Mouse (Mus musculus): ENCODE measurements around the gene Pcnx. TPM values are rescaled to one million over a fixed set of nuclear protein-coding genes. Genes with fewer than 3 reads are reported as not detected.

Pcnx gene
- polyA plus RNA-seq, 1 experiment = 49.0 TPM

DNA sequence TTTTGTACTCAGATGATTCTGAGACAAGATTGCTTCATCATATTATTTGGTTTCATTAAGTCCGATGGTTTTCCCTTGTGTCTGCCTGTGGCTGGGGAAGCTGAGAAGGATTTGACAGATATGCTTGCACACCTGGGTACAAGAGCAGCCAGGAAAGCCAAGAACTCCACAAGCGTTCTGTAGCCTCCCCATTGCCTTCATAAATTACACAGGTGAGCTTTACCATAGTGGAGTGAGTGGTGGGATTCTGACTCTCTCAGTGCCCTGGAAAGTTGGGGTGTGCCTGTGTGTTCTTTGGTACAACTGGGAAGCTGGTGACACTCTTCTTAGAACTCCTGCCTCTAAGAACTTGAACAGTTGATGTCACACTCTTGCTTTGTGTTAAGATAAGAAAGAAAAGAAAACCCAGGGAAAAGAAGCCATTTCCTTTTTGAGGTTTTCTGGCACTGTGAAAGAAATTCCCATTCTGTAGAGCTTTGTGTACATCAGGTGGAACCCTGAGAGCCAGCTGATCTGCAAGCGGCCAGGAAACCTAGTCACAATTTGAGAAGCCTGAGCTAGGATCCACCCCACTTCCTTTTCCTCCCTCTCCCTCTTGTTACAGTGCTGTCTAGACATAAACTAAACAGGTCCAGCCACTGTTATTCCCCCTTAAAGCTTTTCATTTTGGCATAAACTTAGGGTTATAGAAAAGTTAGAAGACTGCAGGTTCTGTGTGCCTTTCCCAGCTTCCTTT, 9.6 kb downstream of the Pcnx start:
- H3K36me3 ChIP-seq (ENCODE audit: control insufficient read depth, insufficient read depth, low read length) = no peaks in the 10 kb centered on the region
- H3K27me3 ChIP-seq (ENCODE audit: control insufficient read depth, insufficient read depth, low read length) = no peaks in the 10 kb centered on the region
- H3K4me3 ChIP-seq (ENCODE audit: control insufficient read depth, insufficient read depth, low read length) = no peak overlapping the region
- no peak for DNase-seq
- peaks cover 35% of the 10 kb centered on the region for H3K4me1 ChIP-seq (replicated peaks; ENCODE audit: control insufficient read depth, insufficient read depth, low read length)
- no peak overlapping the region for H3K27ac ChIP-seq (ENCODE audit: control insufficient read depth, insufficient read depth, low read length)
- no peak for TF ChIP-seq CTCF (IDR thresholded peaks at IDR 0.05; ENCODE audit: borderline replicate concordance, control insufficient read depth, extremely low read depth, insufficient read depth, low read length, poor library complexity)
- WGBS = 16% methylated on average over 3 of the region's 3 CpGs

DNA sequence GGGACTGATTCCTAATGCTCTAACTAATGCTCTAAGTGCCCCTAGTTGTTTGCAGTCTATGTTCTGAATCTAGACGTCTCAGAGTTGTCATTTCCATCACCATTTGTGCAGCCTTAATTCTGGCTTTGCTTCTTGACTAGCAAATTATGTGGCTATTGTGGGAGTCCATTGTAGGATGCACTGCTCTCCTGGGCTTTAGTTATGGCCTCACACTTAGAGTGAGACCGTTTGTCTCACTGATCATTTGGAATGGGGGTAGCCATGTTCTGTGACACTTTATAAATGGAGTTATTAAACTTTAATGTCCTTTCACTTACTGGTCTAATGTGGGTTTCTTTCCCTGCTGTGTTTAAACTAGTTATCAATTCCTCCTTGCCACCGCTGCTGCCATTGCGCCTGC, 13.5 kb downstream of the Pcnx start:
- Histone ChIP-seq H3K4me1 (replicated peaks; ENCODE audit: control insufficient read depth, insufficient read depth, low read length) (peaks cover 13% of the 10 kb centered on the region), H3K4me3 (ENCODE audit: control insufficient read depth, insufficient read depth, low read length) (no peak overlapping the region), H3K27me3 (ENCODE audit: control insufficient read depth, insufficient read depth, low read length) (no peaks in the 10 kb centered on the region), H3K27ac (ENCODE audit: control insufficient read depth, insufficient read depth, low read length) (no peak overlapping the region), H3K36me3 (ENCODE audit: control insufficient read depth, insufficient read depth, low read length) (no peaks in the 10 kb centered on the region)
- WGBS = 93% methylated on average over 4 of the region's 4 CpGs
- no peak for DNase-seq
- no peak for TF ChIP-seq POLR2A (IDR thresholded peaks at IDR 0.05; ENCODE audit: control insufficient read depth, extremely low read depth, insufficient read depth, low read length, poor library complexity)
- TF ChIP-seq CTCF (IDR thresholded peaks at IDR 0.05; ENCODE audit: borderline replicate concordance, control insufficient read depth, extremely low read depth, insufficient read depth, low read length, poor library complexity) = no peak

DNA sequence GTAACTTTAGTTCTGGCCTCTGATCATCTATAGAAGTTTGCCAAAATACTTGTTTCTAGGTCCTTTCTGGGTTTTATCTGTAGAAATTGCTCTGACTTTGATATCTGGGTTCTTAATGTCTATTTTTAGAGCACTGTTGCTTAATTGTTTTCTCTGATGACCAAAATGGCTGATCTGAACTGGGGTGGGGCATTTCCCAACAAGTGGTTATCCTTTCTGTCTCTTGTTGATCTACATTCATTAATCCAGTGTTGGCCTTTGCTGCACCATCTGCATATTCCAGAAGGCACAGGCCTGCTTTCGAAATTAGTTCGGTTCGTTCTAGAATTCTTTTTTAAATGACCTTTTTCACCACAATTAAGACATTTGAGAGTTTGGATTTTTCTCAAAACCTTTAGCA, 20.3 kb downstream of the Pcnx start:
- Histone ChIP-seq H3K36me3 (ENCODE audit: control insufficient read depth, insufficient read depth, low read length) (no peaks in the 10 kb centered on the region), H3K4me1 (replicated peaks; ENCODE audit: control insufficient read depth, insufficient read depth, low read length) (peaks cover 4% of the 10 kb centered on the region), H3K27me3 (ENCODE audit: control insufficient read depth, insufficient read depth, low read length) (no peaks in the 10 kb centered on the region), H3K27ac (ENCODE audit: control insufficient read depth, insufficient read depth, low read length) (no peak overlapping the region), H3K4me3 (ENCODE audit: control insufficient read depth, insufficient read depth, low read length) (no peak overlapping the region)
- no peak for TF ChIP-seq POLR2A (IDR thresholded peaks at IDR 0.05; ENCODE audit: control insufficient read depth, extremely low read depth, insufficient read depth, low read length, poor library complexity)
- TF ChIP-seq CTCF (IDR thresholded peaks at IDR 0.05; ENCODE audit: borderline replicate concordance, control insufficient read depth, extremely low read depth, insufficient read depth, low read length, poor library complexity) = no peak
- DNase-seq = no peak
- WGBS = 98% methylated on average over 3 of the region's 3 CpGs

DNA sequence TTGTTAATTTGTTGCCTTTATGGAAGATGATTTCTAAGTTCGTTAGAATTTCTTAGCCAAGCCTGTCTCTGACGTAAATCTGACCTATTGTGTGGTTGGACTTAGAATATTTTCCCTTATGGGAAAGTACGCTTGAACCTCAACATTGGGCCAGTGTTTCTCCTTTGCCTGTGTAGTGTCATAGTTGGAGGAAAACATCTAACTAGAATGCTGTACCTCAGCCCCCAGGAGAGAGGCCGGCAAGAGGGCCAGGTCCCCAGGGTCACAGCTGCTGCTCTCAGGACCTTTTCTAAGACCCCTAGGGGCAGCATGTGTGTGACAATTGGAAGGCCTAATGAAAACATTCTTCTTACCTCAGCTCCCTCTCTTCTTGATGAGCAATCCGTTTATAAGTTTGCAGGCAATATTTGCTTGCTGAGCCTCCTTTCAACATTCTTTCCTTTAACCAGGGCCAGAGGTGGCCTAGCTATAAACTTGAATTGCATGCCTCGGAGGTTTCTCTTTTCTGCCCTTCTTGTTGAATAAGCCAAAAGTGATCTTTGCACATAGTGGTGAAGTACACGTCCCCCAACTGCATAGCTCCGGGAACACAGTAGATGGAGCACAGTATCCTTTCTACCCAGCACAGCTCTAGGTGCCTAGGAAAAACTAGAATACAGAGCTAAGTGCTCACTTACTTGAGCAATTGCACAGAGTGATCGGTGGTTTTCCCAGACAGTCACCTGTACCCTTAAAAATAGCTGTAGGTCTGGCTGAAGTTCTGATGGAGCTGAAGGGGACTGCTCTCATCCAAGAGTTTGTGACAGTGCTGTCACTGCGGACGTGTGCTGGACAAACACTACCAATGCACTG, 23.7 kb downstream of the Pcnx start:
- Histone ChIP-seq H3K27ac (ENCODE audit: control insufficient read depth, insufficient read depth, low read length) (no peak overlapping the region), H3K36me3 (ENCODE audit: control insufficient read depth, insufficient read depth, low read length) (no peaks in the 10 kb centered on the region), H3K27me3 (ENCODE audit: control insufficient read depth, insufficient read depth, low read length) (no peaks in the 10 kb centered on the region), H3K4me1 (replicated peaks; ENCODE audit: control insufficient read depth, insufficient read depth, low read length) (peaks cover 7% of the 10 kb centered on the region), H3K4me3 (ENCODE audit: control insufficient read depth, insufficient read depth, low read length) (no peak overlapping the region)
- TF ChIP-seq POLR2A (IDR thresholded peaks at IDR 0.05; ENCODE audit: control insufficient read depth, extremely low read depth, insufficient read depth, low read length, poor library complexity) (no peak), CTCF (IDR thresholded peaks at IDR 0.05; ENCODE audit: borderline replicate concordance, control insufficient read depth, extremely low read depth, insufficient read depth, low read length, poor library complexity) (no peak)
- DNase-seq = no peak
- WGBS = 94% methylated on average over 11 of the region's 11 CpGs

DNA sequence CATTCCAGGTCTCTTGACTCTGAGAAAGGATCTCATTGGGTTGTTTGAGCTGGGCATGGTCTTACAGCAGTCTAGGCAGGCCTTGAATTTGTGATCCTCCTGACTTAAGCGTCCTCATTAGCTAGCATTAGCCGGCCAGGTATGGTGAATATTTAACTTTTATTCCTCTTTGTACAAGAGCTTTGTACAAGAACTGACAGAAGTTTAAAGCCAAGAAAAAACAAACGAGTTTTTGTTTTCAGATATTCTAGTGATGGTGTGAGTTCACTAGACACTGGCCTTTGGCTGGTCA, 24.2 kb downstream of the Pcnx start:
- H3K27me3 ChIP-seq (ENCODE audit: control insufficient read depth, insufficient read depth, low read length) = no peaks in the 10 kb centered on the region

DNA sequence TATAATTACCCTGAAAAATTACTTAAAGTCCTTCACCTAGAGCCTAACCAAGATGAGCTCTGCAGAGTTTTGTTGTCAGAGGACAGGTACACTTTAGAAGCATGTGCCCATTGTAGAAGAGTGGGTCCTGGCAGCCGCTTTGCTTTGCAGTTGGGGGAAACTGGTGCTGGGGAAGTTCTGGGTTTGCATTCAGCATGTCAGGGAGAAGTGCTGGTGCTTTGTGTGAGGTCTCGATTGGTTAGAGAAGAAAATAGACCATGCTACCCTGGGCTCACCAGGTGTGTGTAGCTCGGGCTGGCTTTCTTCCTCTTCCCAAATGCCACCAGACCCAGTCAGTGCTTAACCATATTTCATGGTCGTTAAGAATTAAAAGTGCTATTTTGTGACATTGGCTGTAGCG, 25.2 kb downstream of the Pcnx start:
- WGBS = 43% methylated on average over 5 of the region's 5 CpGs
- Histone ChIP-seq H3K4me1 (replicated peaks; ENCODE audit: control insufficient read depth, insufficient read depth, low read length) (peaks cover 7% of the 10 kb centered on the region), H3K27ac (ENCODE audit: control insufficient read depth, insufficient read depth, low read length) (peak overlapping the region; percentile 8; the same call in 1 of the 2 replicates), H3K4me3 (ENCODE audit: control insufficient read depth, insufficient read depth, low read length) (no peak overlapping the region), H3K27me3 (ENCODE audit: control insufficient read depth, insufficient read depth, low read length) (no peaks in the 10 kb centered on the region), H3K36me3 (ENCODE audit: control insufficient read depth, insufficient read depth, low read length) (no peaks in the 10 kb centered on the region)
- no peak for DNase-seq
- no peak for TF ChIP-seq POLR2A (IDR thresholded peaks at IDR 0.05; ENCODE audit: control insufficient read depth, extremely low read depth, insufficient read depth, low read length, poor library complexity)
- no peak for TF ChIP-seq CTCF (IDR thresholded peaks at IDR 0.05; ENCODE audit: borderline replicate concordance, control insufficient read depth, extremely low read depth, insufficient read depth, low read length, poor library complexity)

More for the DNA sequence above, 24.2 kb downstream of the Pcnx start:
- Histone ChIP-seq H3K4me1 (replicated peaks; ENCODE audit: control insufficient read depth, insufficient read depth, low read length) (peaks cover 7% of the 10 kb centered on the region), H3K4me3 (ENCODE audit: control insufficient read depth, insufficient read depth, low read length) (no peak overlapping the region), H3K27ac (ENCODE audit: control insufficient read depth, insufficient read depth, low read length) (no peak overlapping the region), H3K36me3 (ENCODE audit: control insufficient read depth, insufficient read depth, low read length) (no peaks in the 10 kb centered on the region)
- 93% methylated on average over 3 of the region's 3 CpGs for WGBS
- no peak for TF ChIP-seq POLR2A (IDR thresholded peaks at IDR 0.05; ENCODE audit: control insufficient read depth, extremely low read depth, insufficient read depth, low read length, poor library complexity)
- TF ChIP-seq CTCF (IDR thresholded peaks at IDR 0.05; ENCODE audit: borderline replicate concordance, control insufficient read depth, extremely low read depth, insufficient read depth, low read length, poor library complexity) = no peak
- no peak for DNase-seq

All from thymus, adult 2 months (tissue).